Mouse (Mus musculus) C2C12 (cell line): ENCODE data around the gene Tyrp1. TPM values are rescaled to one million over a fixed set of nuclear protein-coding genes. Genes with fewer than 3 reads are reported as not detected.

Experiments
- H3K27me3 ChIP-seq: one replicate; pipeline ENCODE4 v1.6.1; 2011; ENCODE audit not compliant: control insufficient read depth, insufficient read depth, insufficient read length
- H3K36me3 ChIP-seq: one replicate; pipeline ENCODE4 v1.6.1; 2011; ENCODE audit not compliant: control insufficient read depth, insufficient read depth
- H3K4me3 ChIP-seq: one replicate; pipeline ENCODE4 v1.5.1; 2011; ENCODE audit warnings: mild to moderate bottlenecking, control low read depth; ENCODE audit not compliant: poor library complexity, insufficient read depth, severe bottlenecking
- H3K79me2 ChIP-seq: one replicate; pipeline ENCODE4 v1.6.1; 2011; ENCODE audit not compliant: control insufficient read depth, insufficient read depth
- H3K79me3 ChIP-seq: one replicate; pipeline ENCODE4 v1.6.1; 2011; ENCODE audit warnings: low read depth, control low read depth
- H3ac ChIP-seq: one replicate; pipeline ENCODE3; 2011; ENCODE audit warnings: low read depth; ENCODE audit not compliant: control insufficient read depth, insufficient read length
- CEBPB ChIP-seq: IDR thresholded peaks from one replicate; pipeline ENCODE4 v1.6.1; 2011; ENCODE audit warnings: low read depth, mild to moderate bottlenecking, control low read depth, moderate library complexity
- CTCF ChIP-seq: IDR thresholded peaks from one replicate; pipeline ENCODE4 v1.5.1; 2011; ENCODE audit not compliant: control insufficient read depth, insufficient read depth, insufficient read length
- FOSL1 ChIP-seq: IDR thresholded peaks from one replicate; pipeline ENCODE4 v1.8.0; 2011; ENCODE audit warnings: mild to moderate bottlenecking, low read length; ENCODE audit not compliant: poor library complexity, insufficient read depth, severe bottlenecking
- MAX ChIP-seq: IDR thresholded peaks from one replicate; pipeline ENCODE4 v1.6.1; 2011; ENCODE audit warnings: mild to moderate bottlenecking, control low read depth
- MYOD1 ChIP-seq: IDR thresholded peaks from one replicate; pipeline ENCODE4 v1.6.1; 2011; ENCODE audit warnings: low read depth; ENCODE audit not compliant: control insufficient read depth, insufficient read length
- MYOG ChIP-seq: IDR thresholded peaks from one replicate; pipeline ENCODE4 v1.6.1; 2011; ENCODE audit not compliant: control insufficient read depth, insufficient read length; ENCODE audit errors: extremely low read depth
- USF1 ChIP-seq: IDR thresholded peaks from one replicate; pipeline ENCODE4 v1.6.1; 2011; ENCODE audit warnings: low read depth, mild to moderate bottlenecking, control low read depth, moderate library complexity
- polyA plus RNA-seq: library from polyadenylated mRNA; unstranded; fragments of >200 nt; fragmentation: generic; extraction: Trizol; gene quantifications from one replicate; pipeline ENCODE4 v1.2.1, GENCODE M21; 2012; ENCODE audit warnings: missing spikeins

Gene Tyrp1
- polyA plus RNA-seq, 1 experiment = not detected

- no peaks in the 10 kb centered on the region for H3K27me3 ChIP-seq
- H3K4me3 ChIP-seq = no peak overlapping the region
- H3ac ChIP-seq = no peak overlapping the region
- H3K79me2 ChIP-seq = no peaks in the 10 kb centered on the region
- TF ChIP-seq USF1 = no peak
- no peaks in the 10 kb centered on the region for H3K79me3 ChIP-seq
- H3K36me3 ChIP-seq = no peaks in the 10 kb centered on the region
These were observed 40.4 kb downstream of the Tyrp1 start for GRCm38 (mm10) chr4:80874121-80874859.

- TF ChIP-seq CEBPB (no peak), MYOD1 (no peak), MAX (no peak), FOSL1 (no peak), MYOG (no peak), CTCF (no peak), USF1 (no peak)
- H3K79me3 ChIP-seq = no peaks in the 10 kb centered on the region
- no peaks in the 10 kb centered on the region for H3K27me3 ChIP-seq
- no peaks in the 10 kb centered on the region for H3K79me2 ChIP-seq
- H3K36me3 ChIP-seq = no peaks in the 10 kb centered on the region
- no peak overlapping the region for H3K4me3 ChIP-seq
- H3ac ChIP-seq = no peak overlapping the region
These were observed 41.1 kb downstream of the Tyrp1 start for GRCm38 (mm10) chr4:80875055-80875454.

DNA sequence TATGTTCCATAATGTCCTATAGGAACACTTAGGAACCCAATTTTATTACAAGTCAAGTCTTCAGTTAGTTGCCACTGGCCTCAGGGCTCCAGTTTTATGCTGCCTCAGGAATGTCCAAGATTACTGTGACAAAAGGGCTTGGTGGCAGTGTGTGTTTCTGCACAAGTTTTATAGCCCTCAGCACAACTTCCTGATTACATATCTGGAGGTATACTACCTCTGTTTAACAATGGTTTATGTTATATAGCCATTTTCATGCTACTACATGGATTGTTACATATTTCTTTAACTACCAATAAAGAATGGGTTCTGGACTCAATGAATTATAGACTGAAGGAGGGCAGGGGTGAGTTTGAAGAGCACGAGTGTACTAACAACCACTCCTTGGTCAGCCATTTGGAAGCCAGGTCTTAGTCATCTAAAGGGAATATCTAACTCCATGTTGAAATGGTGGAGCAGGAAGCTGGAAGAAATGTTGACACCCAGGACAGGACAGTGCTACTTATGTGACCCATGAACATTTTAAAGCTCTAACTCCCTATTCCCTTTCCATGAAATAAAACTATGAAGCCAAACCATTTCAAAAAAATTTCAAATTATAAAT lies 48.2 kb downstream of the Tyrp1 start:
- TF ChIP-seq CTCF = no peak
- no peak for TF ChIP-seq USF1
- TF ChIP-seq MYOD1 = no peak
- TF ChIP-seq MYOG = no peak
- TF ChIP-seq CEBPB = no peak
- no peak for TF ChIP-seq FOSL1
- TF ChIP-seq MAX = no peak
- Histone ChIP-seq H3K79me2 (no peaks in the 10 kb centered on the region), H3K4me3 (no peak overlapping the region)

GRCm38 (mm10) chr4:80886631-80887030 lies 52.7 kb downstream of the Tyrp1 start:
- Histone ChIP-seq H3K79me3 (no peaks in the 10 kb centered on the region), H3K36me3 (no peaks in the 10 kb centered on the region)
- no peak for TF ChIP-seq CTCF
- TF ChIP-seq FOSL1 = no peak
- TF ChIP-seq USF1 = no peak
- no peak for TF ChIP-seq MYOG
- TF ChIP-seq CEBPB = no peak
- TF ChIP-seq MAX = no peak
- no peak for TF ChIP-seq MYOD1

More for the DNA sequence above, 48.2 kb downstream of the Tyrp1 start:
- H3K79me3 ChIP-seq = no peaks in the 10 kb centered on the region
- no peak overlapping the region for H3ac ChIP-seq
- H3K36me3 ChIP-seq = no peaks in the 10 kb centered on the region
- no peaks in the 10 kb centered on the region for H3K27me3 ChIP-seq

DNA sequence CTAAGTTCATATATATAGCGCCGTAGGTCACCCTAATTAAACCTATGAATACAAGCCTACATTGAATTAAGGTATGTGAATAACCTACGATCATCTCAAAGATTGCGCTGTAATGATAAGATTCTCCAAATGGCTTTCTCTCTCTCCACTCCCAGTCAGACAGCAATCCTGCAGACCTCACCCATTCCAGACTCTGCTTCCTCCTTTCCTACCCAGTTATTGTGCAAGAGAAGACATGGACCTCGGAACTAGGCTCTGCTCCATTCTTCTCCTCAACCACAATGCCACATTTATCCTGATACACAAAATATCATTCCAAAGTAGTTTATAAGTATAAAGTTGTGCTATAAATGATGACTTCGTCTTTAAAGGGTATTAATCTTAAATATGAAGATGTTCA lies 57.1 kb downstream of the Tyrp1 start:
- Histone ChIP-seq H3K79me3 (no peaks in the 10 kb centered on the region), H3K4me3 (no peak overlapping the region), H3K27me3 (no peaks in the 10 kb centered on the region), H3K36me3 (no peaks in the 10 kb centered on the region), H3ac (no peak overlapping the region), H3K79me2 (no peaks in the 10 kb centered on the region)
- TF ChIP-seq USF1 (no peak), MYOG (no peak), MYOD1 (no peak), CEBPB (no peak), CTCF (no peak), FOSL1 (no peak), MAX (no peak)

More at GRCm38 (mm10) chr4:80886631-80887030, 52.7 kb downstream of the Tyrp1 start:
- H3K27me3 ChIP-seq = no peaks in the 10 kb centered on the region
- H3K4me3 ChIP-seq = no peak overlapping the region
- no peak overlapping the region for H3ac ChIP-seq
- H3K79me2 ChIP-seq = no peaks in the 10 kb centered on the region
